Mouse (Mus musculus) CH12.LX (cell line): Measurements from ENCODE around the gene Smarca4. TPM values are rescaled to one million over a fixed set of nuclear protein-coding genes. Genes with fewer than 3 reads are reported as not detected.

ENCODE experiments used
- DNase-seq: peaks from one replicate; pipeline ENCODE4 v3.0.0-alpha.2; 2013; ENCODE audit errors: extremely low read depth
- H3K27ac ChIP-seq: 2 replicates; pipeline ENCODE4 v1.5.1; 2012; ENCODE audit warnings: low read depth, mild to moderate bottlenecking, control low read depth, moderate library complexity; ENCODE audit not compliant: insufficient read depth
- H3K27me3 ChIP-seq: replicated peaks from 2 replicates; pipeline ENCODE3; 2012; ENCODE audit warnings: inconsistent platforms
- H3K36me3 ChIP-seq, 2 experiments: replicated peaks in 1 of 2; 2 replicates each; pipeline versions ENCODE3 to v1.6.1; 2012; ENCODE audit warnings: inconsistent platforms in 1 of 2, low read length in 1 of 2, mild to moderate bottlenecking in 1 of 2, mixed read lengths in 1 of 2, moderate library complexity in 1 of 2; ENCODE audit not compliant: control insufficient read depth in 1 of 2, insufficient read depth in 1 of 2
- H3K4me1 ChIP-seq, 2 experiments: 2 replicates each; pipeline ENCODE4 v1.6.1; 2012; ENCODE audit warnings: inconsistent platforms in 1 of 2, moderate library complexity in 1 of 2; ENCODE audit not compliant: insufficient read depth in 2 of 2, control insufficient read depth in 1 of 2
- H3K4me2 ChIP-seq: 2 replicates; pipeline ENCODE4 v1.6.1; 2012; ENCODE audit warnings: low read depth, mild to moderate bottlenecking, control low read depth; ENCODE audit not compliant: poor library complexity, insufficient read depth, severe bottlenecking
- H3K4me3 ChIP-seq, 3 experiments: fragments of 150-350 bp in 1 of 3; sonication (generic) in 1 of 3; replicated peaks in 1 of 3; 2 replicates each; pipeline versions ENCODE3 to v1.5.1; 2011 to 2012; ENCODE audit warnings: low read depth in 2 of 3, low read length in 2 of 3, mild to moderate bottlenecking in 2 of 3, moderate library complexity in 2 of 3, control low read depth in 1 of 3, improper control_type of control experiment in 1 of 3, inconsistent platforms in 1 of 3, mixed read lengths in 1 of 3; ENCODE audit not compliant: poor library complexity in 1 of 3
- H3K79me2 ChIP-seq: replicated peaks from 2 replicates; pipeline ENCODE4 v1.6.1; 2012; ENCODE audit warnings: mild to moderate bottlenecking, moderate library complexity; ENCODE audit not compliant: control insufficient read depth, poor library complexity, insufficient read depth, severe bottlenecking; ENCODE audit errors: extremely low read depth
- H3K9ac ChIP-seq: 2 replicates; pipeline ENCODE4 v1.6.1; 2012; ENCODE audit warnings: low read depth, mild to moderate bottlenecking, control low read depth, moderate library complexity; ENCODE audit not compliant: insufficient read depth
- H3K9me3 ChIP-seq: replicated peaks from 2 replicates; pipeline ENCODE3; 2012; ENCODE audit warnings: low read length, inconsistent platforms, mixed read lengths
- CHD1 ChIP-seq: IDR thresholded peaks from 2 replicates; pipeline ENCODE4 v1.6.1; 2012; ENCODE audit warnings: low read depth, low read length, improper control_type of control experiment, inconsistent platforms
- CHD2 ChIP-seq: IDR thresholded peaks from 2 replicates; pipeline ENCODE4 v1.6.1; 2011; ENCODE audit warnings: low read length, improper control_type of control experiment
- CTCF ChIP-seq, 2 experiments: IDR thresholded peaks in 1 of 2; conservative IDR thresholded peaks in 1 of 2; 2 replicates each; pipeline ENCODE4 v1.5.1; 2011 to 2012; ENCODE audit warnings: low read depth in 2 of 2, low read length in 2 of 2, improper control_type of control experiment in 1 of 2, inconsistent platforms in 1 of 2, mild to moderate bottlenecking in 1 of 2, moderate library complexity in 1 of 2
- E2F4 ChIP-seq: IDR thresholded peaks from 2 replicates; pipeline ENCODE4 v1.6.1; 2011; ENCODE audit warnings: low read depth, low read length, improper control_type of control experiment; ENCODE audit not compliant: insufficient replicate concordance
- ELF1 ChIP-seq: IDR thresholded peaks from 2 replicates; pipeline ENCODE4 v1.6.1; 2014; ENCODE audit warnings: low read depth, mild to moderate bottlenecking, inconsistent platforms, low read length, improper control_type of control experiment
- GABPA ChIP-seq: IDR thresholded peaks from 2 replicates; pipeline ENCODE4 v1.6.1; 2012; ENCODE audit warnings: low read depth, low read length, improper control_type of control experiment, inconsistent platforms; ENCODE audit not compliant: insufficient replicate concordance
- IRF4 ChIP-seq: IDR thresholded peaks from 2 replicates; pipeline ENCODE4 v1.6.1; 2014; ENCODE audit warnings: low read depth, mild to moderate bottlenecking, inconsistent platforms, low read length, improper control_type of control experiment
- JUN ChIP-seq: IDR thresholded peaks from 2 replicates; pipeline ENCODE4 v1.6.1; 2011; ENCODE audit warnings: low read depth, mild to moderate bottlenecking, low read length, improper control_type of control experiment, moderate library complexity; ENCODE audit not compliant: insufficient read depth
- MAZ ChIP-seq: IDR thresholded peaks from 2 replicates; pipeline ENCODE4 v1.6.1; 2012; ENCODE audit warnings: low read depth, mild to moderate bottlenecking, inconsistent platforms, low read length, improper control_type of control experiment, moderate library complexity
- MYC ChIP-seq: IDR thresholded peaks from 2 replicates; pipeline ENCODE4 v1.6.1; 2011; ENCODE audit warnings: low read depth, mild to moderate bottlenecking, improper control_type of control experiment, low read length
- NELFE ChIP-seq: IDR thresholded peaks from 2 replicates; pipeline ENCODE4 v1.6.1; 2011; ENCODE audit warnings: low read depth, low read length, improper control_type of control experiment
- NRF1 ChIP-seq: IDR thresholded peaks from 2 replicates; pipeline ENCODE4 v1.6.1; 2014; ENCODE audit warnings: low read depth, mild to moderate bottlenecking, inconsistent platforms, low read length, improper control_type of control experiment, moderate library complexity
- POLR2A ChIP-seq: IDR thresholded peaks from 2 replicates; pipeline ENCODE4 v1.6.1; 2011; ENCODE audit warnings: low read depth, mild to moderate bottlenecking, improper control_type of control experiment, low read length
- RCOR1 ChIP-seq: conservative IDR thresholded peaks from 2 replicates; pipeline ENCODE4 v1.6.1; 2012; ENCODE audit warnings: low read depth, mild to moderate bottlenecking, inconsistent platforms, low read length, improper control_type of control experiment
- SIN3A ChIP-seq: IDR thresholded peaks from 2 replicates; pipeline ENCODE4 v1.6.1; 2012; ENCODE audit warnings: low read length, improper control_type of control experiment, inconsistent platforms
- TBP ChIP-seq: conservative IDR thresholded peaks from 2 replicates; pipeline ENCODE4 v1.6.1; 2011; ENCODE audit warnings: low read depth, low read length, improper control_type of control experiment
- TCF12 ChIP-seq: IDR thresholded peaks from 2 replicates; pipeline ENCODE4 v1.6.1; 2014; ENCODE audit warnings: low read depth, mild to moderate bottlenecking, inconsistent platforms, low read length, improper control_type of control experiment
- UBTF ChIP-seq: IDR thresholded peaks from 2 replicates; pipeline ENCODE4 v1.6.1; 2012; ENCODE audit warnings: low read depth, mild to moderate bottlenecking, inconsistent platforms, low read length, improper control_type of control experiment, moderate library complexity
- USF1 ChIP-seq: IDR thresholded peaks from 2 replicates; pipeline ENCODE4 v1.6.1; 2014; ENCODE audit warnings: low read depth, mild to moderate bottlenecking, inconsistent platforms, low read length, improper control_type of control experiment
- USF2 ChIP-seq: conservative IDR thresholded peaks from 2 replicates; pipeline ENCODE4 v1.6.1; 2011; ENCODE audit warnings: low read depth, low read length, improper control_type of control experiment
- ZMIZ1 ChIP-seq: IDR thresholded peaks from 2 replicates; pipeline ENCODE4 v1.6.1; 2012; ENCODE audit warnings: low read depth, mild to moderate bottlenecking, inconsistent platforms, low read length, improper control_type of control experiment
- ZNF384 ChIP-seq: IDR thresholded peaks from 2 replicates; pipeline ENCODE4 v1.6.1; 2012; ENCODE audit warnings: low read depth, low read length, improper control_type of control experiment, inconsistent platforms
- dilution Hi-C: fragments of 300-500 bp; cut with MboI; formaldehyde crosslinking; loops from 2 replicates; pipeline ENCODE4 v1.14.3; 2020; ENCODE audit warnings: low sequenced_read_pairs; ENCODE audit not compliant: extremely low pct_unique_long_range_greater_than_20kb, extremely low pct_ligation_motif_present
- in situ Hi-C: fragments of 300-500 bp; cut with MboI; formaldehyde crosslinking; loops from 3 replicates; pipeline ENCODE4 v1.14.3; 2019; ENCODE audit warnings: low sequenced_read_pairs, low pct_ligation_motif_present, low pct_unique_long_range_greater_than_20kb, mixed read lengths
- polyA plus RNA-seq: library from polyadenylated mRNA; unstranded; fragments of >175 nt; gene quantifications from 2 replicates; pipeline ENCODE4 v1.2.1, GENCODE M21; 2012; ENCODE audit warnings: low read depth; ENCODE audit not compliant: insufficient read length
- total RNA-seq, 2 experiments: library from RNA; depleted of rRNA; stranded (reverse); fragments of 300-350 nt in 1 of 2; fragments of >200 nt in 1 of 2; gene quantifications; 2 replicates each; pipeline ENCODE4 v1.2.3; 2012 to 2014

The Smarca4 gene
- total and polyA plus RNA-seq, 3 experiments = 33.8 to 86.2 (median 74.3) TPM

DNA sequence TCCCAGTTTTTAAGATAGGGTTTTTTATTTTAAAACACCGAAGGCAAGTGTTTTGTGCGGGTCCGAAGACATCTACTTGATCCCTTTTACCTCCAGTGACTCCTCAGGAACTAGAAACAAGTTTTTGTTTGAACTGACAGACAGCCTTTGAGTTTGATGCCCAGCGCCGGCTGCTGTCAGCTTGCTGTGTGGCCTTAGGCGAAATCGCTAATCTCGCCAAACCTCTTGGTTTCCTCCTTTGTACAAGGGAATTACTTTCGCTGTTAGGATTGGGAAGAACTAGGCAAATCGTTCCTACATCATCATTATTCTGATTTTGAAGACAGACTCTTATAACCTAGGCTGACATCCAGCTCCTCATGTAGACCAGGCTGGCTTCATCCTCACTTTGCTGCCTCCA lies 1.1 kb downstream of the Smarca4 start:
- H3K79me2 ChIP-seq = peaks cover 55% of the 10 kb centered on the region
- H3K27ac ChIP-seq = no peak overlapping the region
- no peak for DNase-seq
- peak overlapping the region; percentile 52 for H3K4me2 ChIP-seq
- no peaks in the 10 kb centered on the region for H3K9me3 ChIP-seq
- no peaks in the 10 kb centered on the region for H3K27me3 ChIP-seq
- in situ Hi-C loops = no loop called here
- dilution Hi-C loops = no loop called here
- peak overlapping the region; percentile 53 to 95 (median 79) for H3K4me3 ChIP-seq
- peak overlapping the region; percentile 80 for H3K9ac ChIP-seq
- TF ChIP-seq CTCF (conservative IDR thresholded peaks at IDR 0.05 in 1 of 2, IDR thresholded peaks at IDR 0.05 in 1 of 2; ENCODE audit: low read depth in 2 of 2, low read length in 2 of 2) (no peak), CHD1 (no peak), TCF12 (no peak), SIN3A (no peak), UBTF (no peak), USF2 (no peak), TBP (no peak)
- peaks cover 4 to 26% of the 10 kb centered on the region in 2 experiments for H3K4me1 ChIP-seq
- H3K36me3 ChIP-seq = peaks cover 0 to 17% of the 10 kb centered on the region in 2 experiments

DNA sequence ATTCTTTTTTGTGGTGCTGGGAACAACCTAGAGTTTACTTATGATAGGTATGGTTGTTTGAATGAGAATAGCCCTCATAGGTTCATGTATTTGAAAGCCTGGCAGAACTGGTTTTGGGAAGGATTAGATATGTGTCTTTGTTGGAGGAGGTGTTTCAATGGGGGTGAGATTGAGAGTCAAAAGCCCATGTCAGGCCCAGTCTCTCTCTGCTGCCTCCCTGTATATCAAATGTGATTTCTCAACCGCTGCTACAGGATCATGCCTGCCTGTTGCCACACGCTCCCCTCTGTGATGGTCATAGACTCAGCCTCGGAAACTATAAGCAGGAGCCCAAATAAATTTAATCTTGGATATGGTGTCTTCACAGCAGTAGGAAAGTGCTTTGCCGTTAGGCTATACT lies 4.3 kb downstream of the Smarca4 start:
- dilution Hi-C loops (no loop called here), in situ Hi-C loops (no loop called here)
- no peak overlapping the region for H3K4me2 ChIP-seq
- H3K9ac ChIP-seq = no peak overlapping the region
- H3K36me3 ChIP-seq = peaks cover 0 to 26% of the 10 kb centered on the region in 2 experiments
- H3K4me3 ChIP-seq = no peak overlapping the region
- peaks cover 9 to 33% of the 10 kb centered on the region in 2 experiments for H3K4me1 ChIP-seq
- H3K27ac ChIP-seq = no peak overlapping the region
- H3K9me3 ChIP-seq = no peaks in the 10 kb centered on the region
- DNase-seq = no peak
- no peaks in the 10 kb centered on the region for H3K27me3 ChIP-seq
- no peak for TF ChIP-seq ZNF384
- TF ChIP-seq IRF4 = no peak
- TF ChIP-seq NRF1 = no peak
- TF ChIP-seq GABPA = no peak
- TF ChIP-seq NELFE = no peak
- TF ChIP-seq CHD2 = no peak
- TF ChIP-seq E2F4 = no peak
- H3K79me2 ChIP-seq = peaks cover 85% of the 10 kb centered on the region

- no peak overlapping the region for H3K9ac ChIP-seq
- H3K27me3 ChIP-seq = no peaks in the 10 kb centered on the region
- H3K27ac ChIP-seq = no peak overlapping the region
- TF ChIP-seq MAZ = no peak
- TF ChIP-seq ZMIZ1 = no peak
- no peak for TF ChIP-seq ZNF384
- TF ChIP-seq CHD1 = no peak
- no peak for TF ChIP-seq MYC
- no peak for TF ChIP-seq CHD2
- TF ChIP-seq ELF1 = no peak
- TF ChIP-seq POLR2A = no peak
- no peak for TF ChIP-seq IRF4
- TF ChIP-seq RCOR1 = no peak
- no peak for TF ChIP-seq USF1
- no peak for TF ChIP-seq UBTF
- no peak for TF ChIP-seq JUN
- in situ Hi-C loops = no loop called here
- dilution Hi-C loops = no loop called here
- H3K36me3 ChIP-seq = peaks cover 0 to 30% of the 10 kb centered on the region in 2 experiments
- peaks cover 96% of the 10 kb centered on the region for H3K79me2 ChIP-seq
- DNase-seq = no peak
- peaks cover 17 to 56% of the 10 kb centered on the region in 2 experiments for H3K4me1 ChIP-seq
- H3K9me3 ChIP-seq = no peaks in the 10 kb centered on the region
- H3K4me3 ChIP-seq = no peak overlapping the region
- no peak overlapping the region for H3K4me2 ChIP-seq
These were observed 6.7 kb downstream of the Smarca4 start for GRCm38 (mm10) chr9:21622676-21623075.
